Mouse (Mus musculus): ENCODE measurements around the gene Mknk2. TPM values are rescaled to one million over a fixed set of nuclear protein-coding genes. Genes with fewer than 3 reads are reported as not detected.
A peak's percentile ranks its signal among the peaks of the same experiment; 100 is the strongest.

Mknk2 gene
- polyA plus RNA-seq, 1 experiment: 96.9 TPM

DNA sequence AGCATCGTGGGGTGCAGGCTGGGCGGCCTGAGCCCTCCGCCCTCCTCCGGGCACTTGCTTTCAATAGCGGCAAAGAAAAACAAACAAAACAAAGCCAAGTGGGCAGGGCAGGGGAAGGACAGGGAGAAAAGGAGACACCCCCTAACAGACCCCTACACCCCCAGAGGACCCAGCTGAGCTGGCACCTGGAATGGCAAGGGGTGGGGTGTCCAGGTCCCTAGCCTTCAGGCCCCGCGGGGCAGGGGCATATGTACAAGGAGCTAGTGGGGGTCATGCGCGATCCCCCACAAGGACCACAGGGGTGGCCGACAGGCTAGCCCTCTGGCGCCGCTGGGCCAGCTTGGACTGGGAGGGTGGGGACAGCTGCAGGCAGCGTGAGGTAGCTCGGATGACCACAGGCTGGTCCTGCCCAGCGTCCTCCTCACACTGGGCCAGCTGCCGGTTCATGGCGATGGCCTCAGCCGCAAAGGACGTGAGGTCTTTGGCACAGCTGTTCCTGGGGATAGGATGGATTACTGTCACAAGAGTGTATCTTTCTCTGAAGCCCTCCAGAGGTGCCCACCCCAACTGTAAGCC is 11.0 kb downstream of the Mknk2 start:
- TF ChIP-seq CTCF (IDR thresholded peaks at IDR 0.05; ENCODE audit: borderline replicate concordance, extremely low read depth, insufficient read depth, insufficient read length) (no peak), POLR2A (IDR thresholded peaks at IDR 0.05; ENCODE audit: borderline replicate concordance, extremely low read depth, insufficient read depth, insufficient read length, poor library complexity, severe bottlenecking) (no peak)
- no peak for DNase-seq (ENCODE audit: low read depth)

DNA sequence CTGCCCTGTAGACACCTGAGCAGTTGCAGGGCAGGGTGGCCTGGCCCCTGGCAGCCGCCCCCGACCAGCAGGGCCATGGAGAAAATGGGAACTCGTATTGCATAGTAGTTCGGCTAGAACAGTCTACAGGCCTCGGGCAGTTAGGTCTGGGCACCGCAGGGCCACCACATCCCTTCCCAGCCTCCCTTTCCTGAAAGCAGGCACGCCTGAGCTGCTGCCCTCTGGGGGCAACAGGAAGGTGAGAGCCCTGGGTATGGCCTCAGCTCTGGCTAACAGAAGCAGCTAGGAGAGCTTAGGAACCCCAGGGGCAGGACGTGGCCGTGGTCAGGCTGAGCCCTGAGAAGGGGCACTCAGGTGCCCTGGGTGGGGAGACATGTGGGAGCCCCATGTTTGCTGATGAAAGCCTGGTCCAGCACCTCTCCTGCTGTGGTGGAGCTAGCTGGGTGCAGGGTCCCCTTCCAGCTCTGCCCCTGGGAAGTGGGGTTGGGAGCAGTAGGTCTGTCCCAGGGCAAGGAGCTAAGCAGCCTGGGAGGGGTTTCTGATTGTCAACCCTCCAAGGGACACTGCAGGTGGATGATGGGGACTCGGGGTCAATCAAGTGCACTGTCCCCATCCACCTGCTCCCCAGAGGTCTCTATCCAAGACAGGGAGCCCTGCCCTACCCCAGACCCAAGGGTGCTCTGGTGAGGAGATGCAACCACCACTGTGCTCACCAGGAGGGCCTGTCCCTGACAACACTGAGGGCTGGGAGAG is 11.8 kb downstream of the Mknk2 start:
- TF ChIP-seq POLR2A (IDR thresholded peaks at IDR 0.05; ENCODE audit: borderline replicate concordance, extremely low read depth, insufficient read depth, insufficient read length, poor library complexity, severe bottlenecking): no peak
- TF ChIP-seq CTCF (IDR thresholded peaks at IDR 0.05; ENCODE audit: borderline replicate concordance, extremely low read depth, insufficient read depth, insufficient read length): no peak
- no peak for DNase-seq (ENCODE audit: low read depth)

DNA sequence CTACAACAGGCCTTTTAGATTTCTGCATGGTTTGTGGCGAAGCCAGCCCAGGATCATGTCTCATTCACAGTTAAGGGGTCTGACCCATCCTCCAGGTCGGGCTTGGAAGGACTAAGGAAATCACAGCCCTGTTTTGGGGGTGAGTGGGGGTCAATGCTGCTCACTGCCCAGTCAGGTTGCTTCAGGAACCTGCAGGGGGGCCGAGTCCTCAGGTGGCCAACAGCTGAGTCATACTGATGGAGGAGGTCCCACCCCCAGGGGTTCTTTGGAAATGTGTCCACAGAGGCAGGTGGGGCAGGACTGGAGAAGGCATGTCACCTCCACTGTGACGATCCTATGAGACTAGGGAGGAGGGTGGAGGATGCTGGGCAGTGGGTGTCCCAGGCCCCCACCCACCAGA is 12.5 kb downstream of the Mknk2 start:
- TF ChIP-seq CTCF (IDR thresholded peaks at IDR 0.05; ENCODE audit: borderline replicate concordance, extremely low read depth, insufficient read depth, insufficient read length): no peak
- no peak for TF ChIP-seq POLR2A (IDR thresholded peaks at IDR 0.05; ENCODE audit: borderline replicate concordance, extremely low read depth, insufficient read depth, insufficient read length, poor library complexity, severe bottlenecking)
- DNase-seq (ENCODE audit: low read depth): no peak

DNA sequence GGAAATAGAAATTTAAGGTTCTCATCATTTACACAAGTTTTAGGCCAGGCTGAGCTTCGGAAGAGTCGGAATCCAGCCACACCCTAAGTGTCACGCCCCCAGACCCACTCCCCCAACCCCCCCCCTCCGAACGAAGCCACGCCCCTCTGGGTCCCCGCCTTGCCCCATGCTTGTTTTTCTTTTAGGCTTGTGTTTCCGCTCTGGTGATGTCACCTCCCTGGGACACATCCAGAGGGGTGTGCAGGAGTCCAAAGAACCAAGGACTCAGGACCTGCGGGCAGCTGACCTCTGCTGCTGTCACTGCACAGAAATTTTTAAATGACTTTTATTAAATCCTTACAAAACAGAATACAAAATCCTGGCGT is 12.9 kb downstream of the Mknk2 start:
- TF ChIP-seq POLR2A (IDR thresholded peaks at IDR 0.05; ENCODE audit: borderline replicate concordance, extremely low read depth, insufficient read depth, insufficient read length, poor library complexity, severe bottlenecking) (no peak), CTCF (IDR thresholded peaks at IDR 0.05; ENCODE audit: borderline replicate concordance, extremely low read depth, insufficient read depth, insufficient read length) (no peak)
- DNase-seq (ENCODE audit: low read depth): no peak

DNA sequence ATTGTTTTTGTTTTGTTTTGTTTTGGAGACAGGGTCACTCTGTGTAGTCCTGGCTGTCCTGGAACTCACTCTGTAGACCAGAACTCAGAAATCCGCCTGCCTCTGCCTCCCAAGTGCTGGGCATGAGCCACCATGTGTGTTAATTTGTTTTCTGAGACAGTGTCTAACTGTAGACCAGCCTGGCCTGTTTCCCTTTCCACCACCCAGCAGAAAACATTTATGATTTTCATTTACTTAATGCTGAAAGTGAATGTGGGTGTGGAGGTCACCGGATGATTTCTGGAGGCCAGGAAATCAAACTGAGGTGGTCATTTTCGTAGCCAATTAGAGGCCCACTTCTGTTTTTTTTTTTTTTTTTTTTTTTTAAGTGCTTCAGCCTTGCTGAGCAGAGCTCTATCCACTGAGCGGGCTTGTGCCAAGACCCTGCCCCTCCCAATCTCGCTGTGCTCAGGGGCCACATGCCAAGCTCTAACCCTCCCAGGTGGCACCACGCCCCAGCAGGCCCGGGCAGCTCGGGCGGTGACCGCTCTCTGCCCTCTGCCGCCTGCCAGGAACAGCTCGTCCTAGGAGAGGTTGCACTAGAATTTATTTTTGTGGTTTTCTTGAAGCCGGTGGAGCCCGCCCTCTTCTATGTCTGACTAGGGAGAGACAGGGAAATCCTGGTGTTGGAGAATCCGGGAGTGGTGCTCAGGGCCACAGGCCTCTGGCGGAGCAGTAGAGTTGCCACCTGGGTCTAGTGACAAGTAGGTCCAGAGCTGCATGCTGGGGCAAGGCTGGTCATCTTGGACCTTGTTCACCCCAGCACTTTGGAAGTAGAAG is 13.5 kb downstream of the Mknk2 start:
- peak; percentile 27 for DNase-seq (ENCODE audit: low read depth)
- TF ChIP-seq CTCF (IDR thresholded peaks at IDR 0.05; ENCODE audit: borderline replicate concordance, extremely low read depth, insufficient read depth, insufficient read length): no peak
- no peak for TF ChIP-seq POLR2A (IDR thresholded peaks at IDR 0.05; ENCODE audit: borderline replicate concordance, extremely low read depth, insufficient read depth, insufficient read length, poor library complexity, severe bottlenecking)

DNA sequence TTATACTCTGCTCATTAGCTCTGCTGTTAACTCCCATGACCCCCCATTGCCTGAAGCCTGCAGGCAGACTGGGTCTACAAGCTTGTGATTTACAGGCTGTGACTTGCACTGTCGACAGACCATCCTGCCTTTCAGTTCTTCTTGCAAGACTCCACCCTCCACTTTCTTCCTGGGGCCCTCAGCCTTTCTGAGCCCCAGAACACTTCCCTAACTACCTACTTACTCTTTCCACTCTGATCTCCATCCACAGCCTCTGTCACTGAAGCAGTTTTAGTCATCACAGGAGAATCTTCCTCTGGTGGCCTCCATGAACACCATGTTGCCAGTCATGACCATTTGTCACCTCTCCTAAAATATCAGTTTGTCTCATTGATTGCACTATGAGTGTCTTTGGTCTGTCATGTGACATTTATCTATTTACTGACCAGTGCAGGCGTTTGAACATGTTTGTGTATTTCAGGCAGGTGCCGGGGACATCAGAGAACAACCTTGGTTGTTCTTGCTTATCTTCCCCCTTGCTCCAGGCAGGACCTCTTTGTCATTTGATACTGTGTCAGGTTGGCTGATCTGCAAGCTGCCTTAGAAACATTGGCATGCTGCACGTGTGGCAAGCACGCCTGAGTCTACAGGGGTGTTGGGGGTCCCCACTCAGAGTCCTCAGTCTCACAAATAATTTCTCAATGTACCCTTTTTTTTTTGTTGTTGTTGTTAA is 14.3 kb downstream of the Mknk2 start:
- DNase-seq (ENCODE audit: low read depth): no peak
- TF ChIP-seq POLR2A (IDR thresholded peaks at IDR 0.05; ENCODE audit: borderline replicate concordance, extremely low read depth, insufficient read depth, insufficient read length, poor library complexity, severe bottlenecking) (no peak), CTCF (IDR thresholded peaks at IDR 0.05; ENCODE audit: borderline replicate concordance, extremely low read depth, insufficient read depth, insufficient read length) (no peak)

DNA sequence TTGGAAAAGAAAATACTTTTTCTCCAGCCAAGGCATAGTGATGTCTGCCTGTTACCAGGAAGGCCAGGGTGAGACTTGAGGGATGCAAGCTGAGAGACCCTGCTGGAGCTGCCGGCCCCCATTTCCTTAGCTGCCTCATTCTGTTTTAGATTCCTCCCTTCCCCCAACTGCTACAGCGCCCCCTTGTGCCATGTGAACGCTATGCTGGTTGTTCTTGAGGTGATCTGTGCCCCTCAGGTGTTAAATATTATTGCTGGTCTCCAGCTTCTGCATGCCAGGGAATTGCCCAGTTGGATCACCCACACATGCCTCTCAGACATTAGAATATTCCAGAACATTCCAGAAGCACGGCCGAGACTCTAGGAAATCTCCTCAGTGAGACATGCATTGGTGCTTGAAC is 16.8 kb downstream of the Mknk2 start:
- DNase-seq (ENCODE audit: low read depth): no peak
- peak; percentile 57; the same call in 1 of the 2 replicates for TF ChIP-seq CTCF (IDR thresholded peaks at IDR 0.05; ENCODE audit: borderline replicate concordance, extremely low read depth, insufficient read depth, insufficient read length)
- no peak for TF ChIP-seq POLR2A (IDR thresholded peaks at IDR 0.05; ENCODE audit: borderline replicate concordance, extremely low read depth, insufficient read depth, insufficient read length, poor library complexity, severe bottlenecking)

DNA sequence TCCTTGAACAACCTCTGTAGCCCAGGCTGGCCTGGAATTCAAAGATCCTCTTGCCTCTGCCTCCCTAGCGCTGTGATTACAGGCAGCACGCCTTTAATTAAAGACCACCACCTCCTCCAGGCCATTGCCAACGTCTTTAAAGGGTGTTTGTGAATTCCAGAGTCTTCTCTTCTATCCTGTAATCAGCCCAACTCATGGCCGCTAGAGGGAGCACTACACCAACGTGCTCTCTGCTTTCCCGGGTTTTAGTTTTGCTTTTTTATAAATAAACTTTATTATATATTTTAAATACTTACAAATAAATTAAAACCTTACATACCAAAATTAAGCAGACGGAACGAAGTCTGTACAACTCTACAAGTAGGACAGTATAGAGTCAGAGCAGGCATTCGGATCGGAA is 18.7 kb downstream of the Mknk2 start:
- peak; percentile 84 for DNase-seq (ENCODE audit: low read depth)
- TF ChIP-seq CTCF (IDR thresholded peaks at IDR 0.05; ENCODE audit: borderline replicate concordance, extremely low read depth, insufficient read depth, insufficient read length): peak; percentile 76; the same call in 1 of the 2 replicates
- TF ChIP-seq POLR2A (IDR thresholded peaks at IDR 0.05; ENCODE audit: borderline replicate concordance, extremely low read depth, insufficient read depth, insufficient read length, poor library complexity, severe bottlenecking): no peak

DNA sequence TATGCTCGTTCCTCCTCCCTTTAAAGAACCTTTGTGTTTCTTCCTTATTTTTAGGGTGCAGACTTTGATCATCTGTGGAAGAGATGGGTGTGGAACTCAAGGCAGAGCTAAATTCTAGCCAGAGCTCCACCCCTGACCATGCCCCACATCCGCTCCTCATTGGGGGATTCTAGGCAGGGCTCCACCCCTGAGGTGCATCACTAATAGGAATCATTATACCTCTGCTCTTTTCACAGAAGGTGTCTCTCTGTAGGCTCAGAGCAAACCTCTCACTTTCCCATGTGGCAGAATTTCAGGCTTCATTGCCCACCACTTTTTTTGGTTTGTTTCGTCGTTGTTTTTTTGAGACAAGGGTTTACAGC is 19.1 kb downstream of the Mknk2 start:
- TF ChIP-seq CTCF (IDR thresholded peaks at IDR 0.05; ENCODE audit: borderline replicate concordance, extremely low read depth, insufficient read depth, insufficient read length): no peak
- TF ChIP-seq POLR2A (IDR thresholded peaks at IDR 0.05; ENCODE audit: borderline replicate concordance, extremely low read depth, insufficient read depth, insufficient read length, poor library complexity, severe bottlenecking): no peak
- no peak for DNase-seq (ENCODE audit: low read depth)

DNA sequence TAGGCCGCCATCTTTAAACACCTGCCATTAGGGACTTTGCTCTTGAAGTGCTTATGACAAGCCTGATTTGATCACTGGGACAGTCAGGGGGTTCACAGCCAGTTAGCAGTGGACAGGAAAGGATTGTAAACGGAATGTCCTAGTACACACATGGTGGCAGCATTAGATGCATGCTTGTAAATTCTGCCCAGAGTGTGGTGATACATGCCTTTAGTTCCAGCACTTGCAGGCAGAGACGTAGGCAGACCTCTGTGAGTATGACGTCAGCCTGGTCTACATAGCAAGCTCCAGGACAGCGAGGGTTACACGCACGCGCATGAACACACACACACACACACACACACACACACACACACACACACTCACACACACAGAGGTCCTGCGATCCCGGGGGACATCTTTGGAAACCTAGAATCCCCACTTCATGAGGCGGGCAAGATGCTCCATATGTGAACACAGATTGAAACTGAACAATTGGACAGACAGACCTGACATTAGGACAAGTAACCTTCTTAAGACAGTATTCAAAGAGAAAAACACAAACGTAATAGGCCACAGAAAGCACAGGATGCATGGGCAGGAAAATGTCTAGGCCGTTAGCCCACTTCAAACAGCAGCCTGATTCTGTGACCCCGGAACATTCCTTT is 19.6 kb downstream of the Mknk2 start:
- no peak for DNase-seq (ENCODE audit: low read depth)
- TF ChIP-seq CTCF (IDR thresholded peaks at IDR 0.05; ENCODE audit: borderline replicate concordance, extremely low read depth, insufficient read depth, insufficient read length) (no peak), POLR2A (IDR thresholded peaks at IDR 0.05; ENCODE audit: borderline replicate concordance, extremely low read depth, insufficient read depth, insufficient read length, poor library complexity, severe bottlenecking) (no peak)

Data from brain, embryonic 14.5 days (tissue).